Mouse (Mus musculus) bone marrow macrophage, adult 2 months (primary cell): ENCODE results near the gene Rps6kc1.

Source experiments
- CTCF ChIP-seq: IDR thresholded peaks from 2 replicates; pipeline ENCODE4 v1.5.1; 2012; ENCODE audit warnings: low read depth, mild to moderate bottlenecking, low read length, moderate library complexity
- POLR2A ChIP-seq: IDR thresholded peaks from 2 replicates; pipeline ENCODE4 v1.6.1; 2012; ENCODE audit warnings: mild to moderate bottlenecking, low read depth, low read length, borderline replicate concordance

GRCm38 (mm10) chr1:190948439-190948838, 36.9 kb upstream of the Rps6kc1 start:
- TF ChIP-seq POLR2A: no peak
- no peak for TF ChIP-seq CTCF
